8 mouse cellular contexts compared by ENCODE assay signal in genomic region chr8:128686429-128686990, GRCm38 (mm10). TPM values are rescaled to one million over a fixed set of nuclear protein-coding genes. Genes with fewer than 3 reads are reported as not detected.
DNase-seq lines count a peak whose midpoint lies in the region; ATAC-seq and TF ChIP-seq lines count a peak whose summit lies in the region.

No protein-coding gene starts in this region.

- TF ChIP-seq POLR2A in kidney, adult 2 months (IDR thresholded peaks at IDR 0.05; ENCODE audit: low read depth, low read length) = no peak
- no peak for TF ChIP-seq POLR2A in bone marrow macrophage, adult 2 months (IDR thresholded peaks at IDR 0.05; ENCODE audit: borderline replicate concordance, low read depth, low read length)

- DNase-seq in kidney, adult 2 months = no peak
- DNase-seq in kidney, adult 18-20 months = no peak
- DNase-seq in hindbrain, embryonic 14.5 days (ENCODE audit: low spot score) = no peak
- DNase-seq in cerebellum, postnatal 4 days (ENCODE audit: low spot score in 2 of 2) = no peak
- no peak for DNase-seq in B cell, adult 2 months
- DNase-seq in right cerebral cortex, postnatal 4 days = no peak

- no peak for ATAC-seq in hindbrain, embryonic 14.5 days (ENCODE audit: low FRiP score)
- no peak for ATAC-seq in midbrain, embryonic 13.5 days

- H3K4me1 ChIP-seq in kidney, adult 2 months (ENCODE audit: control insufficient read depth, insufficient read depth, low read length) = peaks cover 3% of the 10 kb centered on the region; the same call in 1 of the 2 replicates
- peaks cover 23% of the 10 kb centered on the region for H3K4me1 ChIP-seq in bone marrow macrophage, adult 2 months (ENCODE audit: control insufficient read depth, insufficient read depth, low read length)
- peaks cover 31% of the 10 kb centered on the region for H3K4me1 ChIP-seq in hindbrain, embryonic 14.5 days (replicated peaks; ENCODE audit: control insufficient read depth, insufficient read depth, low read length)
- peaks cover 31% of the 10 kb centered on the region for H3K4me1 ChIP-seq in midbrain, embryonic 13.5 days (replicated peaks)

- no peak for TF ChIP-seq CTCF in kidney, adult 2 months (conservative IDR thresholded peaks at IDR 0.05; ENCODE audit: insufficient read depth, insufficient read length, low read depth, low read length)
- TF ChIP-seq CTCF in bone marrow macrophage, adult 2 months (IDR thresholded peaks at IDR 0.05; ENCODE audit: low read depth, low read length) = peak; percentile 4; the same call in 1 of the 2 replicates

- no peaks in the 10 kb centered on the region for H3K27me3 ChIP-seq in kidney, adult 2 months (replicated peaks; ENCODE audit: control insufficient read depth, insufficient read depth, low read length)
- no peaks in the 10 kb centered on the region for H3K27me3 ChIP-seq in hindbrain, embryonic 14.5 days (ENCODE audit: control insufficient read depth, insufficient read depth, low read length)
- H3K27me3 ChIP-seq in midbrain, embryonic 13.5 days = no peaks in the 10 kb centered on the region

- peak overlapping the region; percentile 86 for H3K4me2 ChIP-seq in hindbrain, embryonic 14.5 days (replicated peaks)
- H3K4me2 ChIP-seq in midbrain, embryonic 13.5 days (replicated peaks) = peak overlapping the region; percentile 66

- H3K27ac ChIP-seq in kidney, adult 2 months (ENCODE audit: insufficient read depth, low read depth, low read length) = peak overlapping the region; percentile 95
- peak overlapping the region; percentile 96 for H3K27ac ChIP-seq in bone marrow macrophage, adult 2 months (ENCODE audit: insufficient read depth, low read depth, low read length)
- H3K27ac ChIP-seq in hindbrain, embryonic 14.5 days = peak overlapping the region; percentile 100
- H3K27ac ChIP-seq in midbrain, embryonic 13.5 days = peak overlapping the region; percentile 100

- peak overlapping the region; percentile 100 for H3K9ac ChIP-seq in hindbrain, embryonic 14.5 days
- H3K9ac ChIP-seq in midbrain, embryonic 13.5 days (replicated peaks) = peak overlapping the region; percentile 98

- H3K4me3 ChIP-seq in kidney, adult 2 months (ENCODE audit: insufficient read depth, low read depth, low read length) = peak overlapping the region; percentile 92
- H3K4me3 ChIP-seq in bone marrow macrophage, adult 2 months (ENCODE audit: insufficient read depth, low read length) = peak overlapping the region; percentile 78
- H3K4me3 ChIP-seq in hindbrain, embryonic 14.5 days (replicated peaks; ENCODE audit: low read length) = peak overlapping the region; percentile 96
- H3K4me3 ChIP-seq in midbrain, embryonic 13.5 days (replicated peaks) = peak overlapping the region; percentile 91

- H3K9me3 ChIP-seq in hindbrain, embryonic 14.5 days (ENCODE audit: control insufficient read depth, low read length) = no peaks in the 10 kb centered on the region
- H3K9me3 ChIP-seq in midbrain, embryonic 13.5 days = no peaks in the 10 kb centered on the region

- H3K36me3 ChIP-seq in kidney, adult 2 months (ENCODE audit: control insufficient read depth, insufficient read depth, low read length) = no peaks in the 10 kb centered on the region
- H3K36me3 ChIP-seq in hindbrain, embryonic 14.5 days (replicated peaks; ENCODE audit: control insufficient read depth, insufficient read depth) = no peaks in the 10 kb centered on the region
- H3K36me3 ChIP-seq in midbrain, embryonic 13.5 days = no peaks in the 10 kb centered on the region

- WGBS in kidney, adult 2 months = 0% methylated on average over 2 of the region's 2 CpGs
- 0% methylated on average over 2 of the region's 2 CpGs for WGBS in hindbrain, embryonic 14.5 days
- WGBS in midbrain, embryonic 13.5 days = 1% methylated on average over 2 of the region's 2 CpGs

RNA-seq across cellular contexts. Expression of gene Itgb1, which starts 1.1 kb away (rescaled TPM):
- 49.5 and 65.0 TPM in 2 replicates for polyA plus RNA-seq in kidney, adult 2 months (2012; rRNA removed)
- polyA plus RNA-seq in bone marrow macrophage, adult 2 months (2012; ENCODE audit: insufficient read depth, insufficient read length, missing spikeins) = 256 and 284 TPM in 2 replicates
- polyA plus RNA-seq in hindbrain, embryonic 14.5 days (2014; fragmentation: Nextera tagmentation; extraction: Ambion mirVana) = 101 and 116 TPM in 2 replicates
- polyA plus RNA-seq in midbrain, embryonic 13.5 days (2015; fragmentation: Nextera tagmentation; extraction: Ambion mirVana) = 79.3 and 86.3 TPM in 2 replicates
